Mouse (Mus musculus): ENCODE measurements at regions not wholly inside any gene's neighbourhood (a gene's known extent, or its start where the extent isn't known, plus 50 kb on each side); places are given as distances from the start of the nearest gene placed in this dataset.

- in situ Hi-C loops (cut with MboI, MseI) = no loop called here
Observed at GRCm38 (mm10) chr12:59834809-59835208, 615.3 kb upstream of the Fbxo33 start.

GRCm38 (mm10) chr12:59822918-59823317, 603.4 kb upstream of the Fbxo33 start:
- in situ Hi-C loops (cut with MboI, MseI) = no loop called here

- in situ Hi-C loops (cut with MboI, MseI) = no loop called here
Observed at GRCm38 (mm10) chr12:59822435-59822834, 602.9 kb upstream of the Fbxo33 start.

- in situ Hi-C loops (cut with MboI, MseI) = no loop called here
Observed at GRCm38 (mm10) chr12:59821698-59822097, 602.2 kb upstream of the Fbxo33 start.

GRCm38 (mm10) chr12:59815965-59816364, 596.4 kb upstream of the Fbxo33 start:
- in situ Hi-C loops (cut with MboI, MseI) = no loop called here

GRCm38 (mm10) chr12:59814356-59814755, 594.8 kb upstream of the Fbxo33 start:
- in situ Hi-C loops (cut with MboI, MseI) = no loop called here

GRCm38 (mm10) chr12:59809224-59809623, 589.7 kb upstream of the Fbxo33 start:
- in situ Hi-C loops (cut with MboI, MseI) = loop anchor here (10.0 kb wide), 1 partner anchor 1696 kb away; no protein-coding TSS in a partner anchor

- in situ Hi-C loops (cut with MboI, MseI) = no loop called here
Observed at GRCm38 (mm10) chr12:59798051-59798450, 578.5 kb upstream of the Fbxo33 start.

GRCm38 (mm10) chr12:59791473-59791872, 571.9 kb upstream of the Fbxo33 start:
- in situ Hi-C loops (cut with MboI, MseI) = no loop called here

- in situ Hi-C loops (cut with MboI, MseI) = no loop called here
Observed at GRCm38 (mm10) chr12:59786831-59787230, 567.3 kb upstream of the Fbxo33 start.

GRCm38 (mm10) chr12:59770980-59771379, 551.5 kb upstream of the Fbxo33 start:
- in situ Hi-C loops (cut with MboI, MseI) = no loop called here

GRCm38 (mm10) chr12:59762260-59762659, 542.7 kb upstream of the Fbxo33 start:
- in situ Hi-C loops (cut with MboI, MseI) = no loop called here

- in situ Hi-C loops (cut with MboI, MseI) = no loop called here
Observed at GRCm38 (mm10) chr12:59744768-59745167, 525.2 kb upstream of the Fbxo33 start.

GRCm38 (mm10) chr12:59743211-59743610, 523.7 kb upstream of the Fbxo33 start:
- in situ Hi-C loops (cut with MboI, MseI) = no loop called here

- in situ Hi-C loops (cut with MboI, MseI) = no loop called here
Observed at GRCm38 (mm10) chr12:59724951-59725350, 505.4 kb upstream of the Fbxo33 start.

- in situ Hi-C loops (cut with MboI, MseI) = no loop called here
Observed at GRCm38 (mm10) chr12:59722471-59723182, 503.1 kb upstream of the Fbxo33 start.

- in situ Hi-C loops (cut with MboI, MseI) = no loop called here
Observed at GRCm38 (mm10) chr12:59713216-59713615, 493.7 kb upstream of the Fbxo33 start.

GRCm38 (mm10) chr12:59683235-59683634, 463.7 kb upstream of the Fbxo33 start:
- in situ Hi-C loops (cut with MboI, MseI) = no loop called here

GRCm38 (mm10) chr12:59663161-59663560, 443.6 kb upstream of the Fbxo33 start:
- in situ Hi-C loops (cut with MboI, MseI) = loop anchor here (5.0 kb wide), 1 partner anchor 524 kb away; no protein-coding TSS in a partner anchor

- in situ Hi-C loops (cut with MboI, MseI) = no loop called here
Observed at GRCm38 (mm10) chr12:59630678-59631077, 411.2 kb upstream of the Fbxo33 start.

GRCm38 (mm10) chr12:59623147-59623546, 403.6 kb upstream of the Fbxo33 start:
- in situ Hi-C loops (cut with MboI, MseI) = no loop called here

- in situ Hi-C loops (cut with MboI, MseI) = no loop called here
Observed at GRCm38 (mm10) chr12:59621132-59621531, 401.6 kb upstream of the Fbxo33 start.

- in situ Hi-C loops (cut with MboI, MseI) = no loop called here
Observed at GRCm38 (mm10) chr12:59620340-59620739, 400.8 kb upstream of the Fbxo33 start.

- in situ Hi-C loops (cut with MboI, MseI) = no loop called here
Observed at GRCm38 (mm10) chr12:59616075-59616474, 396.6 kb upstream of the Fbxo33 start.

Data from regulatory T cell (primary cell).